Mouse (Mus musculus): ENCODE results near the gene Gm37240.

The Gm37240 gene

GRCm38 (mm10) chr3:85264963-85265362 lies 622.4 kb downstream of the Gm37240 start:
- DNase-seq (ENCODE audit: low spot score): no peak

- no peak for DNase-seq (ENCODE audit: low spot score)
Observed at GRCm38 (mm10) chr3:85264546-85264945, 622.8 kb downstream of the Gm37240 start.

GRCm38 (mm10) chr3:85254526-85254925 lies 632.8 kb downstream of the Gm37240 start:
- no peak for DNase-seq (ENCODE audit: low spot score)

- DNase-seq (ENCODE audit: low spot score): no peak
Observed at GRCm38 (mm10) chr3:85251631-85252030, 635.7 kb downstream of the Gm37240 start.

GRCm38 (mm10) chr3:85246131-85246530 lies 641.2 kb downstream of the Gm37240 start:
- DNase-seq (ENCODE audit: low spot score): no peak

GRCm38 (mm10) chr3:85236546-85236945 lies 650.8 kb downstream of the Gm37240 start:
- DNase-seq (ENCODE audit: low spot score): no peak

- no peak for DNase-seq (ENCODE audit: low spot score)
Observed at GRCm38 (mm10) chr3:85232846-85233245, 654.5 kb downstream of the Gm37240 start.

GRCm38 (mm10) chr3:85222046-85222445 lies 665.3 kb downstream of the Gm37240 start:
- DNase-seq (ENCODE audit: low spot score): no peak

- DNase-seq (ENCODE audit: low spot score): no peak
Observed at GRCm38 (mm10) chr3:85214926-85215325, 672.4 kb downstream of the Gm37240 start.

GRCm38 (mm10) chr3:85212751-85213350 lies 674.5 kb downstream of the Gm37240 start:
- no peak for DNase-seq (ENCODE audit: low spot score)

GRCm38 (mm10) chr3:85209887-85210844 lies 677.2 kb downstream of the Gm37240 start:
- no peak for DNase-seq (ENCODE audit: low spot score)

GRCm38 (mm10) chr3:85206475-85206874 lies 680.8 kb downstream of the Gm37240 start:
- DNase-seq (ENCODE audit: low spot score): no peak

GRCm38 (mm10) chr3:85205911-85206310 lies 681.4 kb downstream of the Gm37240 start:
- no peak for DNase-seq (ENCODE audit: low spot score)

GRCm38 (mm10) chr3:85203659-85204058 lies 683.7 kb downstream of the Gm37240 start:
- DNase-seq (ENCODE audit: low spot score): no peak

GRCm38 (mm10) chr3:85202726-85203125 lies 684.6 kb downstream of the Gm37240 start:
- DNase-seq (ENCODE audit: low spot score): no peak

GRCm38 (mm10) chr3:85201785-85202184 lies 685.5 kb downstream of the Gm37240 start:
- no peak for DNase-seq (ENCODE audit: low spot score)

- DNase-seq (ENCODE audit: low spot score): no peak
Observed at GRCm38 (mm10) chr3:85198496-85198895, 688.8 kb downstream of the Gm37240 start.

- DNase-seq (ENCODE audit: low spot score): no peak
Observed at GRCm38 (mm10) chr3:85197148-85197547, 690.2 kb downstream of the Gm37240 start.

GRCm38 (mm10) chr3:85196591-85196990 lies 690.7 kb downstream of the Gm37240 start:
- no peak for DNase-seq (ENCODE audit: low spot score)

- peak; percentile 25 for DNase-seq (ENCODE audit: low spot score)
Observed at GRCm38 (mm10) chr3:85195068-85195481, 692.2 kb downstream of the Gm37240 start.

GRCm38 (mm10) chr3:85189791-85190190 lies 697.5 kb downstream of the Gm37240 start:
- DNase-seq (ENCODE audit: low spot score): no peak

GRCm38 (mm10) chr3:85188364-85188763 lies 699.0 kb downstream of the Gm37240 start:
- DNase-seq (ENCODE audit: low spot score): no peak

GRCm38 (mm10) chr3:85186661-85187076 lies 700.6 kb downstream of the Gm37240 start:
- DNase-seq (ENCODE audit: low spot score): no peak

Data from MN1 (cell line).